Mouse (Mus musculus) stomach, postnatal 0 days (tissue): Measurements from ENCODE around the gene Prickle2.

Experiments used
- CTCF ChIP-seq: IDR thresholded peaks from 2 replicates; pipeline ENCODE4 v1.5.1; 2016; ENCODE audit warnings: antibody characterized with exemption, low read depth, mild to moderate bottlenecking, moderate library complexity
- EP300 ChIP-seq: optimal IDR thresholded peaks from 2 replicates; pipeline ENCODE3; 2016; ENCODE audit warnings: antibody characterized with exemption

GRCm38 (mm10) chr6:92374826-92375225, 331.1 kb downstream of the Prickle2 start:
- TF ChIP-seq CTCF (no peak), EP300 (no peak)
